Mouse (Mus musculus): ENCODE measurements around the gene Fam221a.

Gene Fam221a

GRCm38 (mm10) chr6:49367159-49368054, at the start of gene Fam221a:
Gene Fam221a (plus strand): TSS chr6:49367739.
- peak; percentile 90 for DNase-seq

- DNase-seq = peak; percentile 98
Observed at GRCm38 (mm10) chr6:49318966-49319594, 48.5 kb upstream of the Fam221a start, which contains the start of gene Ccdc126. Gene Ccdc126 (plus strand): TSS chr6:49319274.

- no peak for DNase-seq
Observed at GRCm38 (mm10) chr6:49319595-49320315, 47.8 kb upstream of the Fam221a start.

GRCm38 (mm10) chr6:49321341-49321740, 46.2 kb upstream of the Fam221a start:
- DNase-seq = no peak

- no peak for DNase-seq
Observed at GRCm38 (mm10) chr6:49322056-49322455, 45.5 kb upstream of the Fam221a start.

GRCm38 (mm10) chr6:49322986-49323385, 44.6 kb upstream of the Fam221a start:
- no peak for DNase-seq

- DNase-seq = no peak
Observed at GRCm38 (mm10) chr6:49324528-49324927, 43.0 kb upstream of the Fam221a start.

GRCm38 (mm10) chr6:49325294-49325693, 42.2 kb upstream of the Fam221a start:
- no peak for DNase-seq

GRCm38 (mm10) chr6:49326846-49327245, 40.7 kb upstream of the Fam221a start:
- no peak for DNase-seq

GRCm38 (mm10) chr6:49331369-49332059, 36.0 kb upstream of the Fam221a start:
- no peak for DNase-seq

- no peak for DNase-seq
Observed at GRCm38 (mm10) chr6:49332060-49332370, 35.5 kb upstream of the Fam221a start.

- no peak for DNase-seq
Observed at GRCm38 (mm10) chr6:49338566-49338965, 29.0 kb upstream of the Fam221a start.

GRCm38 (mm10) chr6:49339145-49339544, 28.4 kb upstream of the Fam221a start:
- DNase-seq = no peak

- DNase-seq = no peak
Observed at GRCm38 (mm10) chr6:49343737-49344469, 23.6 kb upstream of the Fam221a start.

GRCm38 (mm10) chr6:49349826-49350225, 17.7 kb upstream of the Fam221a start:
- peak; percentile 79 for DNase-seq

- no peak for DNase-seq
Observed at GRCm38 (mm10) chr6:49354613-49355012, 12.9 kb upstream of the Fam221a start.

- no peak for DNase-seq
Observed at GRCm38 (mm10) chr6:49355171-49355570, 12.4 kb upstream of the Fam221a start.

- no peak for DNase-seq
Observed at GRCm38 (mm10) chr6:49360420-49360819, 7.1 kb upstream of the Fam221a start.

GRCm38 (mm10) chr6:49368212-49368611, 673 bp downstream of the Fam221a start:
- no peak for DNase-seq

- DNase-seq = no peak
Observed at GRCm38 (mm10) chr6:49372705-49373104, 5.2 kb downstream of the Fam221a start.

- DNase-seq = no peak
Observed at GRCm38 (mm10) chr6:49373943-49374342, 6.4 kb downstream of the Fam221a start.

- DNase-seq = no peak
Observed at GRCm38 (mm10) chr6:49378328-49378727, 10.8 kb downstream of the Fam221a start.

Measured in kidney, postnatal 14 days (tissue).